Mouse (Mus musculus): Measurements from ENCODE around the gene Krt14.

Krt14 gene

GRCm38 (mm10) chr11:100168071-100168470 lies 39.3 kb downstream of the Krt14 start:
- DNase-seq (ENCODE audit: low spot score in 2 of 2), result no peak

- DNase-seq (ENCODE audit: low spot score in 2 of 2), result no peak
Measured at GRCm38 (mm10) chr11:100164392-100164791, 43.0 kb downstream of the Krt14 start.

DNA sequence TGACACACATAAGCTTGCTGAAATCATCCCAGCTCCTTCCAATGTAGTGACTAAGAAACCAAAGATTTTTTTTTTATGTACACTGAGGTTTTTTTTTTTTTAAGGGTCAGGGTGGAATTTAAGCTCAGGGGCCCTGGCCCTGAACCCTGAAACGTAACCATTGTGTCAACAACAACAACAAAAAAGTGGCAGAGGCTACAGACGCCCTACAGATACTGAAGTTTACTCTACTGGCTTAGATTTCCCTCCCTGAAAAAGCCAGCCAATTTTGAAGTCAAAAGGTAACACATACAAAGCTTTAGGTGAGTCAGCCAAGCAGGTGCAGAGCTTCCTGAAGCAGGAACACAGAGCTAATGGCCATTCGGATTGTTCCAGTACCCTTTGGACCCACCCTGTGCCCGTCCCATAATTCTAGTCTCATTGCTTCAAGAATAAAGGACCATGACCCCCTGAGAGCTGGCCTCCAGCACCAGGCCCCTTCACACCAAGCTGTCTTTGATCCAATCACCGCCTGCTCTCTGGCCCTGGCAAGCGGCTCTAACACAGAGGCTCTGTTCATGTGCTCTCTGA lies 49.4 kb downstream of the Krt14 start:
- no peak for DNase-seq (ENCODE audit: low spot score in 2 of 2)

DNA sequence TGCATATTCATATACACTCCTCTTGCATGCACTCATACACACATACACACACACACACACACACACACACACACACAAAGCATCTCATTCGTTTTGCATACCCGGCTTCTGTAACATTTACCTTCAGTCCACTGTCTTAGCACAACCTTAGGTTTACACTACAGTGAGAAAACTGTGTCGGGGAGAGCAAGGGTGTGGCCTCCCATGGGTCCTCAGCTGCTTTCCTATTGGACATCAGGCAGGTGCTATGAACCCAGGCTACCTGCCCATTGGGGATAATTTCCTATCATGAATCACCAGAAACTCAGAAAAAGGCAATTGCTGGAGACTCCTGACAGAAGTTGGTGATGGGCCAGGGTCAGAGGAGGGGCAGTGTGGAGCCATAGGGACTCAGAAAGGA lies 50.0 kb downstream of the Krt14 start:
- DNase-seq (ENCODE audit: low spot score in 2 of 2), result no peak

- no peak for DNase-seq (ENCODE audit: low spot score in 2 of 2)
Measured at GRCm38 (mm10) chr11:100155497-100156255, 51.7 kb downstream of the Krt14 start.
